Comparison of ENCODE assay signal across 10 mouse cellular contexts in genomic region chr1:72826931-72827330, GRCm38 (mm10). TPM values are rescaled to one million over a fixed set of nuclear protein-coding genes. Genes with fewer than 3 reads are reported as not detected.
A peak's percentile ranks its signal among the peaks of the same experiment; 100 is the strongest.
DNase-seq lines count a peak whose midpoint lies in the region; ATAC-seq and TF ChIP-seq lines count a peak whose summit lies in the region.
"Had no signal": no experiment of that assay in that cellular context is flagged by ENCODE, and none has a peak within 500 bp of the region (broad histone marks: within the 10 kb centered on the region; RNA-seq: fewer than 3 reads in every experiment).

No protein-coding gene starts in this region.

- peak overlapping the region; percentile 41 to 49; a peak in 2 of 4 replicates for H3K27ac ChIP-seq in heart, embryonic 14.5 days (replicated peaks in 1 of 2; ENCODE audit: control insufficient read depth in 1 of 2, insufficient read depth in 1 of 2, low read depth in 2 of 2, low read length in 2 of 2)
- H3K27ac ChIP-seq in embryonic facial prominence, embryonic 10.5 days (replicated peaks) = peak overlapping the region; percentile 86
- peak overlapping the region; percentile 82 for H3K27ac ChIP-seq in hindbrain, embryonic 15.5 days (replicated peaks)
- H3K27ac ChIP-seq in midbrain, postnatal 0 days (ENCODE audit: low read depth, low read length) = peak overlapping the region; percentile 59; the same call in 1 of the 2 replicates
- H3K27ac ChIP-seq: liver, embryonic 14.5 days had no signal

- TF ChIP-seq CTCF in midbrain, postnatal 0 days (IDR thresholded peaks at IDR 0.05) = no peak

- H3K9me3 ChIP-seq in heart, embryonic 14.5 days (ENCODE audit: control insufficient read depth, low read length) = no peaks in the 10 kb centered on the region
- no peaks in the 10 kb centered on the region for H3K9me3 ChIP-seq in embryonic facial prominence, embryonic 10.5 days
- no peaks in the 10 kb centered on the region for H3K9me3 ChIP-seq in hindbrain, embryonic 15.5 days
- H3K9me3 ChIP-seq in midbrain, postnatal 0 days (ENCODE audit: low read length) = no peaks in the 10 kb centered on the region

- H3K36me3 ChIP-seq in heart, embryonic 14.5 days (ENCODE audit: control insufficient read depth, insufficient read depth, low read length) = no peaks in the 10 kb centered on the region
- peaks cover 43% of the 10 kb centered on the region for H3K36me3 ChIP-seq in embryonic facial prominence, embryonic 10.5 days (replicated peaks)
- 0 out of 2 replicates have a peak, but pooled peaks cover 3% of the 10 kb centered on the region for H3K36me3 ChIP-seq in hindbrain, embryonic 15.5 days
- no peaks in the 10 kb centered on the region for H3K36me3 ChIP-seq in midbrain, postnatal 0 days (ENCODE audit: insufficient read depth, low read length)

- no peak for ATAC-seq in heart, embryonic 14.5 days (ENCODE audit: insufficient number of reproducible peaks, insufficient read depth, low FRiP score, low read depth)
- no peak for ATAC-seq in hindbrain, embryonic 15.5 days (ENCODE audit: low FRiP score, low read depth)
- no peak for ATAC-seq in midbrain, postnatal 0 days (ENCODE audit: low FRiP score)

- H3K4me3 ChIP-seq in heart, embryonic 14.5 days (ENCODE audit: control insufficient read depth in 1 of 2, insufficient read depth in 1 of 2, low read depth in 1 of 2, low read length in 2 of 2) = peak overlapping the region; percentile 25 to 61
- peak overlapping the region; percentile 80 for H3K4me3 ChIP-seq in embryonic facial prominence, embryonic 10.5 days
- H3K4me3 ChIP-seq in hindbrain, embryonic 15.5 days = peak overlapping the region; percentile 91
- peak overlapping the region; percentile 72 for H3K4me3 ChIP-seq in midbrain, postnatal 0 days (ENCODE audit: low read depth, low read length)

- H3K4me1 ChIP-seq in heart, embryonic 14.5 days (ENCODE audit: control insufficient read depth in 2 of 2, insufficient read depth in 2 of 2, low read length in 2 of 2) = peaks cover 6 to 33% of the 10 kb centered on the region in 2 experiments; a peak in 3 of 4 replicates
- peaks cover 51% of the 10 kb centered on the region for H3K4me1 ChIP-seq in embryonic facial prominence, embryonic 10.5 days
- peaks cover 41% of the 10 kb centered on the region for H3K4me1 ChIP-seq in hindbrain, embryonic 15.5 days (replicated peaks)
- H3K4me1 ChIP-seq in midbrain, postnatal 0 days (ENCODE audit: insufficient read depth, low read length) = peaks cover 12% of the 10 kb centered on the region; the same call in 1 of the 2 replicates

- peak overlapping the region; percentile 99 for H3K4me2 ChIP-seq in heart, embryonic 14.5 days (ENCODE audit: low read length)
- peak overlapping the region; percentile 86 for H3K4me2 ChIP-seq in hindbrain, embryonic 15.5 days
- peak overlapping the region; percentile 96 for H3K4me2 ChIP-seq in midbrain, postnatal 0 days (ENCODE audit: low read depth, low read length, poor library complexity, severe bottlenecking)

- 0 out of 2 replicates have a peak, but pooled peaks cover 3% of the 10 kb centered on the region for H3K27me3 ChIP-seq in heart, embryonic 14.5 days (ENCODE audit: control insufficient read depth, insufficient read depth, low read length)
- no peaks in the 10 kb centered on the region for H3K27me3 ChIP-seq in embryonic facial prominence, embryonic 10.5 days (replicated peaks; ENCODE audit: low read depth, poor library complexity, severe bottlenecking)
- H3K27me3 ChIP-seq in hindbrain, embryonic 15.5 days = no peaks in the 10 kb centered on the region
- no peaks in the 10 kb centered on the region for H3K27me3 ChIP-seq in midbrain, postnatal 0 days (ENCODE audit: insufficient read depth, low read length)

- H3K9ac ChIP-seq in heart, embryonic 14.5 days (ENCODE audit: low read length) = peak overlapping the region; percentile 46
- peak overlapping the region; percentile 86 for H3K9ac ChIP-seq in hindbrain, embryonic 15.5 days
- H3K9ac ChIP-seq in midbrain, postnatal 0 days (replicated peaks; ENCODE audit: low read length, poor library complexity, severe bottlenecking) = peak overlapping the region; percentile 74
- H3K9ac ChIP-seq: liver, embryonic 14.5 days had no signal

- 24% methylated on average over 7 of the region's 7 CpGs for WGBS in heart, embryonic 14.5 days
- 3% methylated on average over 7 of the region's 7 CpGs for WGBS in embryonic facial prominence, embryonic 10.5 days
- WGBS in hindbrain, embryonic 15.5 days = 6% methylated on average over 7 of the region's 7 CpGs
- WGBS in midbrain, postnatal 0 days = 3% methylated on average over 7 of the region's 7 CpGs

- DNase-seq in heart, adult 18-20 months = no peak
- peak; percentile 41 for DNase-seq in embryonic facial prominence, embryonic 10.5 days (ENCODE audit: low spot score)
- DNase-seq in midbrain, postnatal 0 days (ENCODE audit: low spot score) = no peak
- no peak for DNase-seq in gastrocnemius, postnatal 10 days
- DNase-seq in yolk sac, embryonic 10.5 days (ENCODE audit: low spot score) = no peak
- no peak for DNase-seq in T-cell, adult 2 months (ENCODE audit: low spot score)
- DNase-seq: kidney, adult 18-20 months had no signal

RNA-seq across cellular contexts. Expression of gene Igfbp2, which starts 2.6 kb away (rescaled TPM):
- 53.2 and 67.5 TPM in 2 replicates for polyA plus RNA-seq in heart, embryonic 14.5 days (2014; fragmentation: Nextera tagmentation; extraction: Ambion mirVana)
- under 1 TPM; 0.37 to 0.51 TPM for total RNA-seq in heart, adult 18-20 months (2021)
- polyA plus RNA-seq in embryonic facial prominence, embryonic 10.5 days (2016; fragmentation: Nextera tagmentation; extraction: Ambion mirVana) = 474 and 479 TPM in 2 replicates
- polyA plus RNA-seq in hindbrain, embryonic 15.5 days (2015; fragmentation: Nextera tagmentation; extraction: Ambion mirVana) = 463 and 473 TPM in 2 replicates
- 432 and 450 TPM in 2 replicates for total RNA-seq in midbrain, postnatal 0 days (2014; rRNA removed)
- 272 and 323 TPM in 2 replicates for polyA plus RNA-seq in midbrain, postnatal 0 days (2015; fragmentation: Nextera tagmentation; extraction: Ambion mirVana)
- total RNA-seq in gastrocnemius, postnatal 10 days (2021) = 1 to 10 TPM; 7.0 to 8.3 TPM

RNA-seq across cellular contexts. Expression of gene Igfbp5, which starts 47.8 kb away (rescaled TPM):
- 64.3 and 90.1 TPM in 2 replicates for polyA plus RNA-seq in heart, embryonic 14.5 days (2014; fragmentation: Nextera tagmentation; extraction: Ambion mirVana)
- 100 to 1,000 TPM in 1 of 2 experiments, 10 to 100 TPM in 1; 80.7 to 123 TPM for total RNA-seq in heart, adult 18-20 months (2021)
- polyA plus RNA-seq in embryonic facial prominence, embryonic 10.5 days (2016; fragmentation: Nextera tagmentation; extraction: Ambion mirVana) = 75.4 and 87.4 TPM in 2 replicates
- 48.5 and 56.5 TPM in 2 replicates for polyA plus RNA-seq in hindbrain, embryonic 15.5 days (2015; fragmentation: Nextera tagmentation; extraction: Ambion mirVana)
- 109 and 127 TPM in 2 replicates for total RNA-seq in midbrain, postnatal 0 days (2014; rRNA removed)
- 42.8 and 47.4 TPM in 2 replicates for polyA plus RNA-seq in midbrain, postnatal 0 days (2015; fragmentation: Nextera tagmentation; extraction: Ambion mirVana)
- 100 to 1,000 TPM; 306 to 338 TPM for total RNA-seq in gastrocnemius, postnatal 10 days (2021)
